Mouse (Mus musculus) embryo, embryonic 11 days (tissue): ENCODE results near the gene Acaa1b.

Experiments
- DNase-seq: peaks from one replicate; pipeline ENCODE4 v3.0.0-alpha.2; 2015

The Acaa1b gene

DNA sequence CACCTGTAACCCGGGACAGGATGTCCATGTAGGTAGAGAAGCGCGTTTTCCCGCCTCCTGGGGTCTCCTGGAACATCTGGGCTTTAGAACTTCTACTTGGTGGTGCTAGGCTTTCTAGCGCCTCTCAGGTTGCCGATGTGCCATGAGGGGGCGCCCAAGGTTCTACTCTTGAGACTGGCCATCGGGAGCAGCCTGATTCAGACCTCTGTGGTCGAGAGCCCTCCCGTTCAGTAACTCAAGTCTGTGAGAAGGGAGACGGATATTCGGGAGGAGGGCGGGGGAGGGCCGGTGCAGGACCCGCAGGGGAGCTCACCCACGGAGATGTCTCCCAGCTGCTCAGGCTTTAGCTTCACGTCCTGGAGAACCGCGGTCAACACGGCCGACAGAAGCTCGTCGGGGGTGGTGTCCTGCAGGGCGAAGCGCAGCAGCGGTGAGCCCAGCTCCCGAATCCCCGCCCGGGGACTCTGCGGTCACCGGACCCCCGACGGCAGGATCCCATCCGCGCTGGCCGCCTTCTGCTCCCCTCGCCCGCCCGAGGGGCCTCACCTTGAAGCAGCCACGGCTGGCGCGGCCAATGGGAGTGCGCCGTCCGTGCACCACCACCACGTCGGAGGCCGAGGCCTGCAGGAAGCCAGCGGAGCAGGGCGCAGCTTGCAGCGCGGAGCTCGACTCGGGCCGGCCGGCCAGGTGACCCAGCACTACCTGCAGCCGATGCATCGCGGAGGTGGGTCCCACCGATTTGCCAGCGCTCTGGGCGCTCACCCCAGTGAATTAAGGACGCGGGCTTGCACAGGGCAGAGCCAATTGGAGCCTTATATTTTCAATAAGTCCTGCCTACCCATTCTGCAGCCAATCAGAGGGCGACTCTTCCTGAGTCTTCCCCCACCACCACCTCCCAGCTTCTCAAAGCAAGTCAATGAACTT is at the start of gene Acaa1b:
Acaa1b (minus strand) TSS at position 816 of the 924 bp plus-strand sequence.
- peak; percentile 92 for DNase-seq

- no peak for DNase-seq
Observed at GRCm38 (mm10) chr9:119206666-119207065, 49.8 kb upstream of the Acaa1b start.

DNA sequence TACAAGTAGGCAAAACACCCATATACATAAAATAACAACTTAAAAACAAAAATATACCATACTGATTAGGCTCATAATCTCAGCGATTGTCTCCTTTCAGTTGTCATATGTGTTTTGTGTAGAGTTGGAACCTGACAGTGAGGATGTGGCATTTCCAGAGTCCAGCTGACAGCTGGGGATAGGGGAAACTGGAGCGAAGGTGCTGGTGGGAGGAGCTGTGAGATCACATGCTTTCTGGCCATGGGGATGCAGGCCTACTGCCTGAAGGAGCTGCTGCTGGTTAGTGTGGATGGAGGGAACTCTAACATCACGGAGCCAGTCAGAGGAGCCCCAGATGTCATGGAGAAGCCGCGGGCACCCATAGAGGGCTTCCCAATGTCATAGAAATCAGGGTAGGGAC is 48.9 kb upstream of the Acaa1b start:
- DNase-seq, result no peak

DNA sequence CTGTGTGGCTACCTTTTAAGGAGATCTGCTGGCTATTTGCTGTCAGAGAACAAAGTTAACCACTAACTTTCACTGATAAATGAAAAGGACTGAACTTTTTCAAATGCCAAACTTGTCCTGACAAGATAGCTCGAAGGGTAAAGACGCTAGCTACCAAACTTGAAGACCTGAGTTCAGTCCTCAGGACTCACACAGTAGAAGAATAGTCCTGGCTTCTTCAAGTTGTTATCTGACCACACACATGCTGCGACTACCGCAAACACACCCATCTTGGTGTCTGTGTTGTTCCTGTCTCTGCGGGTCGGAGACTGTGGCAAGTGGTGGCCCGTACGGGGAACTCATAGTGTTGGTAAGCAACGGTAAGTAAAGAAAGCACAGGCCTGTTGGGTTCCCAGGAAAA is 46.7 kb upstream of the Acaa1b start:
- no peak for DNase-seq

- no peak for DNase-seq
Observed at GRCm38 (mm10) chr9:119201653-119202052, 44.8 kb upstream of the Acaa1b start.

DNA sequence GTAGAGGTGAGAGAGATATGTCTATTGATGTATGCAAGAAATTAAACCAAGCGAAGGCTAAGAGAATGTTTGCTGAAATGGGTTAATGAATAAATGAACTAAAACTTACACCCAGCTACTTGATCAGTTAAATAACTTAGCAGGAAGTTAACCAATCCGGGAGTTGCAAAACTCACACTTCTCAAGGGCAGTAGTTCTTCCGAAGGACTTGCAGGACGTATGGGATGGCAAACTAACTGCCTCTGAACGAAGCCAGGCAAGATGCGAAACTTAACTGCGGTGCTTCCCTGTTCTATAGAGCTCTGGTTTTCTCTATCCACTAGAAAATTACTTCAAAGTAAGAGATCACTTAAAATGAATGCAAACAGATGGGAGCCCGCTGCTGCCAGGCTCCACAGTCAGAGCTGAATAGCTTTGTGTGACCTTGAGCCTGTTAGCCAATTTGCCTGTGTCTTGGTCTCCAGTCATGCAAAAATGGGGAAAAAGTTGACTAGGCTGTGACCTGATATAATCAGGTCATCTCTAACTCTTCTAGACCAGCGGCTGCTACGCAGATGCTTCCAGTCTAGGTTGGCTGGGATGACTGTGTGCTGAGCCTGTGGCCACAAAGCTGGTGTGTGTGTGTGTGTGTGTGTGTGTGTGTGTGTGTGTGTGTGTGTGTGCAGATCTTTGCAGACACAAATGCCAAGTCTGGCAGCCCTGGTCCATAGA is 42.4 kb upstream of the Acaa1b start:
- no peak for DNase-seq

GRCm38 (mm10) chr9:119192202-119192990 is 35.5 kb upstream of the Acaa1b start:
- peak; percentile 37 for DNase-seq

- no peak for DNase-seq
Observed at GRCm38 (mm10) chr9:119181241-119181728, 24.4 kb upstream of the Acaa1b start.

GRCm38 (mm10) chr9:119179292-119179691 is 22.4 kb upstream of the Acaa1b start:
- DNase-seq, result no peak

- no peak for DNase-seq
Observed at GRCm38 (mm10) chr9:119167608-119168007, 10.7 kb upstream of the Acaa1b start.

DNA sequence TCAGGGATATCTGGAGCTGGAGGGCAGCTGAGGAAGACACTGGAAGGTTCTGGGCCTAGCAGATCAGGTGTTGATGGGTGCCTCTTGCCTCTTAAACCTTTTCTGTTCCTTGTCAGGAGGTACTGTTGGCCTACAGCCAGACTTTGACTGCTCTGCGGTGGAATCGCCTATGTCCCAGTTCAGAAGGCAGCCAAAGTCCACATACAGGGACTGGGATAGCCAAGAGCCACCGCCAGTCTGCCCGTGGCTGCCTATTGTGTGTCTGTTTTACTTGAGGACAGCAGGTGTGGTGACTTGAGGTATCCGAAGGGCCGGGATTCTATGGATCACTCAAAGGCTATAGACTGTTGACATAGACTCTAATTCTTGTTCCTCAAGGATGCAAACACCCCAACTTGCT is 8.7 kb upstream of the Acaa1b start:
- DNase-seq, result no peak

DNA sequence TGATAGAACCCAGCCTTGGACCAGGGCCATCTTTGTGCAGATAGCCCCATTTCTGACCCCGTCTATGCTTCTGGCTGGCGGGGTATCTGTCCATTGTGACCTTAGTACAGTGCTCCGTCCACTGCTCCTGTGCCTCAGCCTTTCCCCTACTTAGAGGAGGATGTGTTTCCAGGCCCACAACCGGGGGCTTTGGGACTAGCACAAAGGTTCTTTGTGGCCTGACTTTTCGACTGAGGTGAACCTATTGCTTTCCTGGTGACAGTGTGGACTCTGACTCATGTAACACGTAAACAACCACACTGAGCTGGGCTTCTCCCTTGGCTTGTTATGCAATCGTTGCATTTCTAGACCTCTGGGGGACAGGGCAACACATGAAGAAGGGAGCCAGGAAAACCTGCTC is 7.8 kb upstream of the Acaa1b start:
- no peak for DNase-seq

DNA sequence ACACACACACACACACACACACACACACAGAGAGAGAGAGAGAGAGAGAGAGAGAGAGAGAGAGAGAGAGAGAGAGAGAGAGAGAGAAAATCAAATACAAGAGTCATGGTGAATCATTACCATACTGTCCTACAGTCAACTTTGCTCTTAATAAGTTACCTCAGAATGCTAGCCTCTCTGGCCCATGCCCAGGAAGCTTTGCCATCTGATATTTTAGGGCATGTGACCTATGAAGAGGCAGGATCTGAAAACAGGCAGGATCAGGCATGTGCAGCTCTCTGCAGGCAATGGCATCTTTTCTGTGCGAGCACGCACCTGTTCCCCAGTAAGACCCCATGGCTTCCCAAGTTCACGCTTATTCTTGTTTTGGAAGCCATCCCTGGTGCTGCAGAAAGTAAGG is 3.8 kb upstream of the Acaa1b start:
- no peak for DNase-seq

DNA sequence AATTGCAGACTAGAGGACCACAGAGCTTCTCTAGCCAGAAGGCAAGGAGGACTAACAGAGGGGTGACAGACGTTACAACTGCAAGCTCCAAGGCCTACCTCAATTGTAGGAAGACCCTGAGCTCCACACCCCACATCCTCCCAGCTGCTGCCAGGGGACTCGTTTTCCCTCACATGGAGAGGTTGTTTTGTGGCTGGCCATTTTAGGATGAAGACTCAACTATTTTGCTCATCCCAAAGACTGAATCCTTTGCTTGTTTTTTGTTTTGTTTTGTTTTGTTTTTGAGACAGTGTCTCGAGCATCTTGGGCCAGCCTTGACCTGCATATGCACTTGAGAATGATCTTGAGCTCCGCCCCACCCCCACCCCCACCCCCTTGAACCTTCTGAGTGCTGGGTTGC is 2.0 kb upstream of the Acaa1b start, which contains the start of gene Gm47289:
Gm47289 (plus strand) TSS at position 301 of the 400 bp plus-strand sequence.
- no peak for DNase-seq

DNA sequence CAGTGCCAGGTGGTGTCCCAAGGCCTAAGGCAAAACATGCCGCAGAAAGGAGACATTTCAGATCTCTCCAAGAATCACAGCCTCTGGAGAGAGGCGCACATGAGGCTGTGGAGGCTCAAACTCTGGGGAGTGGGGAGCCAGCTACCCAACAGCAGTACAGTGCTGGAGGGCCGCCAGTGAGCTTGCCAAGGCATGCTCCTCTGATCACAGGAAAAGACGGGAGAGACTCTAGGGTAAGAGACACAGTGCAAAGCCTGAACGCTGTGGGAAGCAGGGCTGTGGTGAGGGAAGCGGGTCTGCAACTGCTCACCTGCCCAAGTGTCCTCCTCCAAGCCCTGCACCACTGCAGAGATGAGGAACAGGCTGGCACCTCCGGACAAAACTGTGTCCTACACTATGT is 1.1 kb downstream of the Acaa1b start:
- DNase-seq, result no peak

- no peak for DNase-seq
Observed at GRCm38 (mm10) chr9:119155416-119155815, 1.5 kb downstream of the Acaa1b start.

GRCm38 (mm10) chr9:119151751-119152150 is 5.1 kb downstream of the Acaa1b start:
- no peak for DNase-seq

- DNase-seq, result peak; percentile 81
Observed at GRCm38 (mm10) chr9:119149601-119150000, 7.3 kb downstream of the Acaa1b start.

DNA sequence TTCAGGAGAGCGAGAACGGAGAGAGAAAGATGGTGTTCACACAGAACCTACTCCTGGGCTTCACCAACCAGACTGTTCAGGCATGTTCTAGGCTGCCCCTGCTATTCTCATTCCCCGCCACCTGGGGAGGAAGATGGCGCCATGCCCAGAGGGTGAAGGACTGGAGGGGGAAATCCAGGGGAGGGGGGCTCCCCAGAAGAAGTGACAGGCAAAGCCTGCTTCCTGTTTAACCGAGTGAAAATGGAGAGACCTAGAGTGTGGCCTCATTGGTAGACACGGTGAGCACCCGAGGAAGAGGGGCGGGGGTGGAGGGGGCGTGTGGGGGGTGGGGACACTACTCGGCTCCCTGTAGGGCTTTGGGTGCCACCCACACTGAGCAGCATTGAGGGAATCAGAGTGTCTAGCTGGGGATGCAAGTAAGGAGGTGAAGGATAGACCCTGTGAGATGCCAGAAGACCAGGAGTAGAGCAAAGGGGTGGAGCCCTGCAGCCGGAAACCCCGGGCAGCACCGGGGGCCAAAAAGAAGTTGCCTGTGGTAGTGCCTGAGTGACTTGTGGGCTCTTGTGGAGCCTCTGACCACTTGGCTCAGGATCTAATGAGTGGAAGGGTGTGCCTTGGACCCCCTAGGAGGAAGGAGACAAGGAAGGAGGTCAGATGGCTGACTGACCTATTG is 10.7 kb downstream of the Acaa1b start:
- DNase-seq, result no peak

DNA sequence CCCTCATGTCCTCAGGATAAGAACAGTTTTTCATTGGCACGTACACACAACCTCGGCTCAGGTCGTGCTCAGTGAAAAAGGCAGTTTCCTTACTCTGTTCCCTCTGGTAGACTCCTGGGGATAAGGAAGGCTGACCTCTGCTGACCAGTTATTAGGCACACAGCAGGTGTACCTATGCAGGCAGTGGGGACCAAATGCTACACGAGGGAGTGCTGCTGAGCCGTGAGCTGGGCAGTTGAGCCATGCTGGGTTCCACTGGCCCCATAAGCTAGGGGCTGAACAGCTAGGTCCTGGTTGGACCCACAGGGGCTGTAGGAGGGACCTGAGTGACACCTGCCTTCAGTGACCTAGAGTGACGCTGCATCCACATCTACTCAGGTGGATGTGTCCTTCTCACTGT is 11.3 kb downstream of the Acaa1b start:
- no peak for DNase-seq

DNA sequence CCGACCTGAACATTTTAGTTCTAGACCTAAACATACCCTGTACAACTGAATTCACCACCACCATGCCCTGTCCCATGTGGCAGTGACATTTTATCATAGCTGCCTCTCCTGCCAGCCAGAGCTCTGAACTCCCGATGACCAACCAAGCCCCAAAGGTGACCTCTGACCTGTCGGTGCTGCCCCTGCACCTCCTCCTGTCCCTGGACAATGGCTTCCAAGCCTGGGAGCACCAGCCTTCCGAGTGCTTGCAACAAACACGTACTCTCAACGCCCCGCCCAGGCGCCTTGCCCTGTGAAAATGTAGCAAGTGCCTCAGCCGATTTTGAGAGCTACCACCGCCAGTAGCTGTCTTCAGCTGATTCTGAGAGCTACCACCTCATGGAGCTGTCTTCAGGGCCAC is 11.8 kb downstream of the Acaa1b start:
- DNase-seq, result no peak

DNA sequence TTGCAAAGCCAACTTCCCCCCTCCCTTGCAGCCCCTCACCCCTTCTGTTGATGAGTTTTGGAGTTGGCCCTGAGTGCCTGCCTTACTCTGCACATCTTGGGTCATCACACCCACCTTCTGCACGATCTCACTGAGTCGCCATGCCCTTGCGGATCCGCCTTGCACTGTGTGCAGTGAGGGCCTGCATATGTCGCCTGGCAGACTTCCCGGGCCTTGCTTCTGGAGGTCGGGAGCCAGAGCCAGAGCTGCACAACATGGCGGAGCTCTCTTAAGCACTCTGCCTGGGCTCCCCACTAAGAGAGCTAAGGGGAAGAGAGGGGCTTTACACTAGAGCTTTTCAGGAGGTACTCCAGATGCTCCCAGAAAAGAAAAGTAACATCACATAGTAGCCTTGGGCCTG is 12.2 kb downstream of the Acaa1b start:
- DNase-seq, result no peak
